Mouse (Mus musculus) testis, postnatal 14 days (tissue): ENCODE measurements around the gene Zc3h4.

ENCODE experiments used
- DNase-seq: peaks from one replicate; pipeline ENCODE4 v3.0.0; 2021; ENCODE audit warnings: low spot score

The Zc3h4 gene

DNA sequence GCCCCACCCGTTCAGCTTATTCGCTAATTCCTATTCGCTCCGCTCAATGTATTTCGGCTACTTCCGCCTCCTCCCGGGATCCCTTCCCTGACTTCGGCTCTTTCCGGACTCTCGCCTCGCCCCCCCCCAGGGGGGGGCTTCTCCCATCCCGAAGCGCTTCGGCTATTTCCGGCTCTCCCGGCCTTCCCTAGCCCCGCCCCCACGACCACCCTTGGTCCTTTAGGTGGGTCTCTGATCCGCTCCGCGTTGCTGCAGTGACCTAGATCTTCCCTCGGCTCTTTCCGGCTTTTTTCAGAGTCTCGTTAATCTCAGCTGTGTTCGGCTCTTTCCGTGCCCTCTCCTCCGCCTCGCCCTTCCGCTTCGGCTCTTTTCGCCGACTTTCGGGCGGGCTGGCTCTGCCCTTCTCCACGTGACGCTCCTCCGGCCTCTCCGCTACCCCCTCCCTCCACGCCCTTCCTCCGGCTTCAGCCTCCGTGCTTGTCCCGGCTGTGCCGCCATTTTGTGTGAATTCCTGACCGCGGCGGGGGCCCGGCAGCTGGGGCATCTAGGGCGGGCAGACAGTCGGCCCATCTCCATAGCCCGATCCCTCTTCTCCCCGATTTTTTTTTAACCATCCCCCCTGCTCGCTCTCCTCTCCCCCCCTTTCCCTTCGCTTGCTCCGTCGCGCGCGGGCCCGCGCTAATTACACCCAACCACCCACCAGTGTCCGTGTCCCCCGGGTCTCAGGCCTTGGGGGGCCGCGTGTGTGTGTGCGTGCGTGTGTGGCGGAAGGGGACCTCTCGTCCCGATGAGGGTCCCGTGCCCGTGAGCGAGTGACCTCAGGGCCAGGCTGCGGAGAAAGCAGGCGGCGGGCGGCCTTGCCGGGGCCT lies 656 bp upstream of the Zc3h4 start:
- peak; percentile 97 for DNase-seq

DNA sequence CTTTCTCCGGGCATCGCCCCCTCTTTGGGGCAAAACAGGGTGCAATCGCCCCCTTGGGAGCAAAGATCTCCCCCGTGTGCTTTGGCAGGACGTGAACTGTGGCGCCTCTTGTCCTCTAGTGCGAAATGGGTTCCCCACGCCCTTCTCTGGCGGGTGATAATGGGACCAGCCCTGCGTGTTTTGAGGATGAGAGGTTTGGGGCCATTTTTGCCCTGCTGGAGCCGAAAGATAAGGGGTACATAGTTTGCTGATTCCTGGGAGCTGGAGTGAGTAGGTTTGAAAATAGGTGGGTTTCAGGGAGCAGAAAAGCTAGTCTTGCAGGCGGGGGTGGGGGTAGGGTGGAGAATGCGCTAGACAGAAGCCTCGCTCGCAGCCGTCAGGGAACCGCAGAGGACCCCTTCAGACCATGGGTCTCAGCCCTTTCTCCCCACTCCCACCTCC lies 1.3 kb downstream of the Zc3h4 start:
- peak; percentile 16 for DNase-seq

DNA sequence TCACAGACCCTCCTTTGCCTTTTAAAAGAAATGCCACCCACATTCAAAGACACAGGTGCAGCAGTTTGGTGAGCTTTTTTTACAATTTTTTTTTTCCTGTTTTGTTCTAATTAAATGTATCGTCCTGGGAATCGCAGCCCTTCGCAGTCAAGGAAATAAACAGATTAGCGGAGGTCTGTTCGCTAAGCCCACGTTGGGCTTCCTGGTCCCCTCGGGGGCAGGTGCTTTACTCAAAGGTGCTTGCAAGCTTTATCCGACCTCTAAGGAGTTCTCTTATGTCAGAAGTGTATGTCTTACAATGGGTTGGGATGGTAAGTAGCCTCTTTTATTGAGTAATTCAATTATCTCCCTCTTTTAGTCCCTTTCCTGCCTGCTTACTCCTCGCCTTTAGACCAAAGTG lies 1.7 kb downstream of the Zc3h4 start:
- DNase-seq, result peak; percentile 26

DNA sequence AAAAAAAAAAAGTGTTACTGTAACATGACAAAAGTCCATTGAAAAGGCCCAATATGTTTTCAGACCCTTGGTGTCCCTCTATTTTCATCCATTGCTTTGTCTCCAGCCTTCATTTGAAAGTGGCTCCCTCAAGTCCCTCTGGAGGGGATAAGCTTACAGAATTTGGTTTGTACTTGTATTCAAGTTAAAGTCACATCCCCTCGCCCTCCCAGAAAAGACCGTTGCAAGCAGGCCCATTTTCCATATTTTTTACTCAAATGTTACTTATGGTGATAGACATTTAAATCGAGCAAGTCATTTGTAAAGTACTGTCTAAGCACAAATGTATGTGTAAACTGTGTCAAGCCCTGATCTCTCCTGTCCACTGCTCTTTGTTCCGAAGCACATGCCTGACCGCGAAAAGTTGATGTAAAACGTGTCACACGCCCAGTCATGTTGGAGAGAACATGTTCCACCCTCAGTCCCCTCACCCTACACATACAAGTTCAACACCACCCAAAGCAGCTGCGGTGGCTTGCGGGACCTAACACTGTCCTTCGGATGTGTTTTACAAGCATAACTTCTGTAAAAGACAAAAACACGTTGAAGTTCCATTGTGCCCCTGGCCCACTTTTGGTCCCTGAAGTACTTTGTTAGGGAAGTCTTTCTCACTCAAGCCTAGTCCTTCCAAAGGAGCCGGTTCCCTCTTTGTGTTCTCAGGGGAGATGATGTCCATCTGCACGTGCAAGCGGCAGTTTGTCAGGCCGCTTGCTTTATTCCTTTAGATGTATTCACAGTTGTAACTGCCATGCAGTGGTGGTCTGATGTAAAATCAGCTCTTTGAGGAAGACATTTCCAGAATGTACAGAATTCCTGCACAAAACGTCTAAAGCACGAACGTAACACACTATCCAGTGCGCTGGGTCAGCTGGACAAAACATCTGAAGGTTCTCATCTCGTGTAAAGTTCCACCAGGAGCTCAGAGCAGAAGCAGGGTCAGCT lies 2.5 kb downstream of the Zc3h4 start:
- no peak for DNase-seq

GRCm38 (mm10) chr7:16404315-16405072 lies 3.8 kb downstream of the Zc3h4 start:
- DNase-seq, result no peak

DNA sequence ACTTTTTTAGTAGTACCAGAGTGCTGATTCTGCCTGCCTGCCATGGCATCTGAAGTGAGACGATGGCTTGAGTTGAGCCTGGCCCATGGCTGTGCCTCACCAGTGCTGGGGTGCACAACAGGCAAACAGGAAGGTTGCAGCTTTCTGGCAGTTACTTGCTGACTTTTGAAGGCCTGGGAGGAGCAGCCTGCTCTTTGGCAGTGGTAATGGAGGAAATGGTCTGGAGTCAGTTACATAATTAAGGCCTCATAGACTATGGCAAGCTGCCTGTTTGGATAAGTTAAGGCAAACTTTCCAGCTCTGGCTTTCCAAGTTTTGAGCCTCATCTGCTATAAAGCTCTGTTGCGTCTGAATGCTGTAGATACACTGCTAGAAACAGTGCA lies 4.4 kb downstream of the Zc3h4 start:
- peak; percentile 19 for DNase-seq

GRCm38 (mm10) chr7:16405516-16406351 lies 5.0 kb downstream of the Zc3h4 start:
- peak; percentile 25 for DNase-seq

DNA sequence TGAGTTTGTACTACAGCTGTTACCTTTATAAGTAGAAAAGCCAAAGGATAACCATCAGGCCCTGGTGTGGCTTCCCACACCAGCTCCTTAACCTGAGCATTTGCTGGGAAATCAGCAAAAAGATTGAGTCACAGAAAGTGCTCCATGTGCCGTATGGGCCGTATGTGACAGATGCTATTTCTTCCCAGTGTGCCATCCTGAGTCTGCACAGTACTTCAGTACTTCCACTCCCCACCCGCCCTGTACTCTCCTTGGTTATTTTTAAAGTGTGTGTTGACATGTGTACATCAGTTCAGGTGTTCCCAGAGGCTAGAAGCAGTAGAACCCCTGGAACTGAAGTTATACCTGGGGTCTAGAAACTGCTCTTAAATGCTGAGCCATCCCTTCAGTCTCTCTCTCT lies 6.3 kb downstream of the Zc3h4 start:
- no peak for DNase-seq

DNA sequence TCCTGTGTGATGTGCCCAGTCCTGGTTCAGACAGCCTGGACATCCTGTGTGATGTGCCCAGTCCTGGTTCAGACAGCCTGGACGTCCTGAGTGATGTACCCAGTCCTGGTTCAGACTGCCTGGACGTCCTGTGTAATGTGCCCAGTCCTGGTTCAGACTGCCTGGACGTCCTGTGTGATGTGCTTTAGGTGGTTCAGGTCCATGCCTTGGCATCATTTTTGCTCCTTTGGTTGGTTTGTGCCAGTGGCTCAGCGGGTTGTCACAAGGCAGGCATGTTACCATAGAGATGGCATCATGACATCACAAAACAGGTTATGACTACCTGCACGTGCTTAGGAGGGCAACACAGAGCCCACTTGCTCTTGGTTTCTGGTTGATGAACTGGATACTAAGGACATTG lies 10.4 kb downstream of the Zc3h4 start:
- DNase-seq, result no peak

DNA sequence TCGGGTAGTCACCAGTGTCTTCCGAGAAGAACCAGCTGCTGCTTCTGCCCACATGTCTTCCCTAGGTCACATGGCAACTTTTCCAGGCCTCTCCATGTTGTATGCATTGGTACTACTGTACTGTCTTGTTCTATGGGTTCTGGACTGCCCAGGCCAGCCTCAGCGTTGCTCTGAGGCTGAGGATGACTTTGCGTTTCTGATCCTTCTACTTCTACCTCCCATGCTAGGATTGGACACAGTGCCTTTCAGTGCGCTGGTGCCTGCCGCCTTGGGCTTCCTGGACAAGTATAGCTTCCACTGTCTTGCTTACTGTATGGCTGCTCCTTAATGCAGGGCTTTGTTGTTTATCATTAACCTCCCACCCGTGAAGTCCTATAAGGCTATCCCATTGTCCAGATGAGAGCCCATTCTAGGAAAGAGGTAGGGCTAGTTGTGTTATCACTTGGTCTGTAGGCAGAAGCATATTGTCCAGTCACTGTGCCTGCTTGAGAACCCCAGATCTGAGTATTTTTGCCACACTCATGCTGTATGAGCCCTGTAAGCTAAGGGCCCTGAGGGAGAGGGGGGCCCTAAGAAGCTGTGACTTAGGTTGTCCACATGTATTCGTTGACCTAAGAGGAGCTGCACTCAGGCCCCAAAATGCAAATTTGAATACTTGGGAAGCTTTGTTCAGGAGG lies 11.6 kb downstream of the Zc3h4 start:
- DNase-seq, result no peak

GRCm38 (mm10) chr7:16412930-16413329 lies 12.2 kb downstream of the Zc3h4 start:
- DNase-seq, result no peak

DNA sequence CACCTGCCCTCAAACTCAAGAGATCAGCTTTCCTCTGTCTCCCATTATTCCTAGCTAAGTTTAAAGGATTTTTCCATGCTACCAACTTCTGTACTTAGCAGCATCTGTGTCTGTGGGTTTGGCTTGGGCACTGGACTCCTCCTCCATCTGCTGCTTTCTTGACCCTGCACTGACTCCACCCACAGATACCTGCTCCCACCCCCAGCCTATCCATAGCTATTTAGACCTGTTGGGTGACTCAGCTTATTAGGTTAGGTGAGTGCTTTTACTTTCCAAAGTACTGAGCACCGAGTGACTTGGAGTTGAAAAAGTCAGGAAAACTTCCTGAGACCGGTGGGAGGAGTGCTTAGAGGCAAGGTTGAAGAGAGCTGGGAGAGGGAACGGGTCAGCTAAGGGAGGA lies 14.7 kb downstream of the Zc3h4 start:
- no peak for DNase-seq

DNA sequence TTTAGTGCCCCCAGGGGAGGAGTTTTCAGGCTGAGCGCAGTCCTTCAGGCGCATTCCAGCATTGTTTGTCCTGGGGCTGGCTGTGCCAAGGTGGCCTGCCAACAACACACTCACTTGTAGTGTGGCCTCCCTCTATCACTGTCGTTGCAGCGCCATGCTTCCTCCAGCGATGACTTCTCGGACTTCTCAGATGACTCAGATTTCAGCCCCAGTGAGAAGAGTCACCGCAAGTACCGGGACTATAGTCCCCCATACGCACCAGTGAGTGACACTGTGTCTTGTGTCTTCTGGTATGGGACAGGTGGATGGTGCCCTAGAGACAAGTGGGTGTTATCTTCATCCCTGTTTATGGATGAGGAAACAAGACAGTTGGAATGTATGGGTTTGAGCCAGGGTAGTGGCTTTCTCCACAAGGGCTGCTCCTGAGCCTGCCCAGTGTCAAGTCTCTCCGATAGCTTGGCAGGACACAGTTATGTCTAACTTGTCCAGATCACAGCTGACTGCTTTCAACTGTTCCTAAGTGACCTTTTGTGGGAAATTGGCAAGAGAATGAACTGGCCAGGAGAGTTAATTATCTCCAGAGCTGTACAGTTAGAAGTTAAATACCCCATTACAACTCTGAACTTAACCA lies 16.5 kb downstream of the Zc3h4 start:
- DNase-seq, result no peak

- DNase-seq, result peak; percentile 44
Observed at GRCm38 (mm10) chr7:16418713-16419112, 18.0 kb downstream of the Zc3h4 start.

DNA sequence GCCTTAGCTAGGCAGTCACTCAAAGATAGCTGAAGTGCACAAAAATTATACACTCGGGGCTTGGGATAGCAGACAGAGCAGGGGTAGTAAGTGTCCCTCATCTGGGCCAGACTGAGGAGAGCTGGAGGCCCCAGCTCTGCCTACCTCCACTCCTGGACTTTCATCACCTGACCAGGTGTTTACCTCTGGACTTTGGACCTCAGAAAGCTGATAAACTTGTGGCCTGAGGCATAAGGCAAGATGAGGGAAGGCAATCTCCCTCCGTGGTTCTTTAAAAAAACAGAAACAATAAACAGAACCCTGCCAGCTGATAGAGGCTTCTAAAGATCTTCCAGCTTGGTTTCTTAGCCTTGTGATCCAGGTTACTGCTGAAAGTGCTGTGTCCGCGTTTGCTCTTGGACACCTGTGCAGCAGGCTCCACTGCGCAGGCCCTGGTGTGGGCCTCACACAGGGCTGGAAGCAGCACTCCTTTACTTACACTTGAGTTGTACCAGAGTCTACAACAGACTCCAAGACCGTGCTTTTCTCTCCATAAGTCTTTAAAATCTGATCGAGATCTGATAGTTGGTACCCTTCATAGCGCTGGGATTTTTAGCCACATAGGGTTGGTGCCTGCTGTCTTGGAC lies 19.9 kb downstream of the Zc3h4 start:
- DNase-seq, result no peak

DNA sequence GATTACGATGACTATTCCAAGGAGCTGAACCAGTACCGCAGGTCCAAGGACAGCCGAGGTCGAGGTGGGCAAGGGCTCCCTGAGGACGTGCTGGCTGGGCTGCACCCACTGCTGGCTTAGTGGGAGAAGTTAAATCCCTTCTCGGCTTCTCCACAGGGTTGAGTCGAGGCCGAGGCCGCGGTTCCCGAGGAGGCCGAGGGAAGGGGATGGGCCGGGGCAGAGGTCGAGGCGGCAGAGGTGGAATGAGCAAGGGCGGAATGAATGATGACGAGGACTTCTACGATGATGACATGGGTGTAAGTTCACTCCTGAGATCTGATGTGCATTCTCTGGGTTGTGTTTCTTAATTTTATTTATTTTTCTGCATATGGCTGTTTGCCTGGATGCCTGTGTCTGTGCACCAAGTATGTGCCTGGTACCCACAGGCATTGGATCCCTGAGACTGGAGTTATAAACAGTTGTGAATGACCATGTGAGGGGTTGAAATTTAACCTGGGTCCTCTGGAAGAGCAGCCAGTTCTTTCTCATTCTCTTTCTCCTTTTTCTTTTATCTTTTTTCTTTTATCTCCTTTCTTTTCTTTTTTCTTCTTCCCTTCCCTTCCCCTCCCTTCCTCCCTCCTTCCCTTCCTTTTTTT lies 21.6 kb downstream of the Zc3h4 start:
- no peak for DNase-seq

DNA sequence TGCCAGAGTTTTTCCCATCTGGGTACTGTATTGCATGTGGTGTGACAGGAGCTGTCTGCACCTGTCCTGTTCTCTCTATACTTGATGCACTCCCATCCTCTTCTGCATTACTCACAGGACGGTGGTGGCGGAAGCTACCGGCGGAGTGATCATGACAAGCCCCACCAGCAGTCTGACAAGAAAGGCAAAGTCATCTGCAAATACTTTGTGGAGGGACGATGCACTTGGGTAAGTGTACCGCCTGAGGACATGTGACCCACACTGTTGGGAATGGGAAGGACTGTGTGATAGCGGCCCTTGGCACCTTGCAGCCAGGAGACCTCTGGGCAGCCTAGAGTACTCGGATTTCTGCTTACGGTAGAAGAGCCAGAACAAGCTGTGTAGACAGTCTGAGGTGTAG lies 23.0 kb downstream of the Zc3h4 start:
- DNase-seq, result no peak

DNA sequence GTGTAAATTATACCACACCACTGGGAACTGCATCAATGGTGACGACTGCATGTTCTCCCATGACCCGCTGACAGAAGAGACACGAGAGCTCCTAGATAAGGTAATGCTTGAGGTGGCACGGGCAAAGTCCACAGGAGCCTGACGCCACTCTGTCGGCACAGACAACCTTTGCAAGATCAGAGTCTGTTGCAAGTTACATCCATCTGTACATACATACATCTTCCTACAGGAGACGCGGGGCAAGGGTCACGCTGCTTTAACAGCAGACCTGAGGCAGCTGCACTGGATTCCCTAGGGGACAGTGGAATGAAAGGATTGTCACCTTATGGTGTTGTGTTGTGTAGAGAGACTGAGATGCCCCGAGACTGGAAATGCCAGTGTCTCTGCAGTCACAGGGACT lies 25.0 kb downstream of the Zc3h4 start:
- DNase-seq, result no peak

- peak; percentile 42 for DNase-seq
Observed at GRCm38 (mm10) chr7:16426129-16426729, 25.5 kb downstream of the Zc3h4 start.
